Mouse (Mus musculus): ENCODE results near the gene Lrrfip2.

GRCm38 (mm10) chr9:111107863-111108262, 9.5 kb upstream of the Lrrfip2 start:
- TF ChIP-seq CTCF (IDR thresholded peaks at IDR 0.05; ENCODE audit: low read depth), result no peak
- TF ChIP-seq EP300 (IDR thresholded peaks at IDR 0.05; ENCODE audit: low read depth), result no peak
